Mouse (Mus musculus) bone marrow, adult 2 months (tissue): ENCODE measurements at regions not wholly inside any gene's neighbourhood (a gene's known extent, or its start where the extent isn't known, plus 50 kb on each side); places are given as distances from the start of the nearest gene placed in this dataset.

Experiments
- H3K27ac ChIP-seq: fragments of 200-500 bp; 2 replicates; pipeline ENCODE4 v1.5.1; 2012; ENCODE audit warnings: low read depth, mild to moderate bottlenecking, control low read depth, inconsistent platforms, low read length; ENCODE audit not compliant: control insufficient read depth, poor library complexity, insufficient read depth
- H3K4me1 ChIP-seq: fragments of 200-500 bp; 2 replicates; pipeline ENCODE4 v1.6.1; 2011; ENCODE audit warnings: low read length; ENCODE audit not compliant: control insufficient read depth, insufficient read depth
- H3K4me3 ChIP-seq: fragments of 200-500 bp; replicated peaks from 2 replicates; pipeline ENCODE3; 2011; ENCODE audit warnings: mild to moderate bottlenecking, low read depth, low read length, control low read depth; ENCODE audit not compliant: control insufficient read depth
- CTCF ChIP-seq: fragments of 200-500 bp; IDR thresholded peaks from 2 replicates; pipeline ENCODE4 v1.5.1; 2011; ENCODE audit warnings: low read length, control low read depth; ENCODE audit not compliant: control insufficient read depth, insufficient read depth
- POLR2A ChIP-seq: fragments of 200-500 bp; IDR thresholded peaks from 2 replicates; pipeline ENCODE4 v1.6.1; 2011; ENCODE audit warnings: low read depth, mild to moderate bottlenecking, control low read depth, low read length, borderline replicate concordance; ENCODE audit not compliant: control insufficient read depth
- WGBS: fragments of 180-500 bp; shearing (Covaris S2); methylation state at CpG from one replicate; pipeline ENCODE4 v1.1.7; 2018; 5-methylcytosine and 5-hydroxymethylcytosine counted together

DNA sequence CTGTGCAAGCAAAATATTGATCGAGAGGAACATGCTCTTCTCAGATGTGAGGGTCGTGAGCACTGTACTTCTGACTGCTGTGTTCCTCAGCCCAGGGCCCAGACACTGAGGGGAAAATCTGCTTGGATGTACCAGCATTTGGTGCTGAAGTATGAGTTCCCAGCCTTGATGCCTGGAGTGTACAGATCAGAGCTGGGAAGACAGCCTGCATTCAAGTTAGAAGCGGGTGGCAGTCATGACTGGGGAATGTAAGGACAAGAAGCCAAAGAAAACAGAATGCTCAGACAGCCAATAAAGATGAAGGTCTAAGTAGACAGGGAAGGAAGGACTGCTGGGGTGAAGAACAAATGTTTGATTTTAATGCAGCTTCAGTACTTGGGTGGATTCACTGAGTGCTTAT is 148.9 kb downstream of the Lurap1l start:
- TF ChIP-seq CTCF (no peak), POLR2A (no peak)
- no peaks in the 10 kb centered on the region for H3K4me1 ChIP-seq
- no peak overlapping the region for H3K4me3 ChIP-seq
- no peak overlapping the region for H3K27ac ChIP-seq
- WGBS = 83% methylated on average over 3 of the region's 3 CpGs

DNA sequence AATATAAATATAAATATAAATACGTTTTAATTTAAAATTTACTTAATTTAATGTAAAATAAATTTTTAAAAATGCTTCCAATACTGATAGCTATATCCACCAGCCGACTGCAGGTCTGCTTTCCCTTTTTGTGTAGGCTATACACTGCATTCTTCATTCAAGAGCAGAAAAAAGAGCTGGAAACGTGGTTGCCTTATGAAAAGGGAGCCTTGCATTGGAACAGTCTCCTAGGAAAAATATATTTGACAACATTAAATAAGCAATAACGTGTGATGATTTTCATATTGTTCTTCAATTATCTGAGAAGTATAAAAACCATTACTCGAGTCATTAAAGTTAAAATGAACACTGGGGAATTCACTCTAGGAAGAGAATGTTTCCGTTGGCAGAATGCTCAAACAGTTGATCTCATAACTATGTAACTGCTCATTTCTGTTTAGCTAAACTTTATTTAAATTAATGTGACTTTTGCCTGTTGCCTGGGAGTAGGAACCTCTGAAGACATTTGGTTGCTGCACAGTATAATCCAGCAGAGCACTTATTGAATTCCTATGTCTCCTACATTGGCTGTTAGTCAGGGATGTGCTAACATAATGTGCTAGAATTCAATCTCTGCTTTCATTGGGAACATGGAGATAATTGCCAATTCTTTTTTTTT is 172.0 kb downstream of the Lurap1l start:
- Histone ChIP-seq H3K27ac (no peak overlapping the region), H3K4me1 (no peaks in the 10 kb centered on the region), H3K4me3 (no peak overlapping the region)
- TF ChIP-seq CTCF (no peak), POLR2A (no peak)
- 64% methylated on average over 6 of the region's 6 CpGs for WGBS

DNA sequence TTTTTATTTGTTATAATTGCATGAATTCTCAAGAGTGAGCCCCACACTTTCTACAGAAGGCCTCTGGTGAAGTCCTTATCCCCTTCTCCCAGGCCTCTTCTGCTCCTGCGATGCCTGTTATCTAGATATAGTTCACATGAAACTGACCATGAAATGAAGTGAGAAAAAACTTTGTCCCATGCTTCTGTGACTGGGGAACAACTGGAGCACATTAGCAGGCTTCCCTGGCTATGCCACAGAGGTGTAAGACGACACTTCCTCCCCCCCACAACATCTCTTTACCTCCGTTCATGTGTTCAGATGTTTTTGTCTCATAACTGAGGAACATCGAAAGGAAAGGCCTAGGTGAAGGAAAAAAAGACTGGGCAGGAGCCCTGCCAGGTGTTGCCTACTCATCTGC is 174.7 kb downstream of the Lurap1l start:
- Histone ChIP-seq H3K27ac (no peak overlapping the region), H3K4me3 (no peak overlapping the region), H3K4me1 (no peaks in the 10 kb centered on the region)
- TF ChIP-seq POLR2A = no peak
- no peak for TF ChIP-seq CTCF
- WGBS = 71% methylated on average over 4 of the region's 4 CpGs

DNA sequence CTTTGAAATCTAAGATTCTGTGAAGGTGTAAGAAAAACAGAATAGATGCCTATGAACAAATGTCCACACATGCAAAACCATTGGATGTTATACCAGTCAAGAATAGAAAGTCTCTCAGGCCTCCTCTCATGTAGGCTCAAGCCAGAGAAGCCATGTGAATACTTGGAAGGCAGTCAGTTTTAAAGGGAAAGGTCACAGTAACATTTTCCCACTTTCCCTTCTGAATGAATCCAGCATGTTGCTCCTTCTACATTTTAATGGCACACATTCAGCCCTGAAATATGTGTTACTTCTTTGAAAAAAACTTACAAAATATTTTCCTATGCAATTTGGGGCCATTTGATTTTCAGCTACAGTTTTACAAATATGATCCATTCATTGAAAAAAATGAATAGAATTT is 186.1 kb downstream of the Lurap1l start:
- Histone ChIP-seq H3K4me3 (no peak overlapping the region), H3K27ac (no peak overlapping the region), H3K4me1 (no peaks in the 10 kb centered on the region)
- TF ChIP-seq CTCF = no peak
- TF ChIP-seq POLR2A = no peak

DNA sequence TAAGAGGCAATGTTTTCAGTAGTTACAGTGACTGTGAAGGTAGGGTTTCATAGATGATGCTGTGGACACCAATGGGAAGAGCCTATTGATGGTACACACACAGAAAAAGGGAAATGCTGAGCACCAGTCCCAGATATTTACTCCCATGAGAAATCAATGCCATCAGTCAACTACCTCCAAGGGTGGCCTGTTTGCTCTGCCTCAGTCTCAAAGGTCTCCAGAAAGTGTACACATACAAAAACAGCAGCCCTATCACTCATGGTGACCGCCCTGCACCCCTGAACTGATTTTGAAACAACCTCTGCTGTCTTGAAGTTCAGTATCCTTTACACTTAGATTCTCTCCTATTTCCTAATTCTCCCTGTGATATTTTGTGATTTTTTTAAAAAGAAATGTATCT is 187.2 kb downstream of the Lurap1l start:
- 55% methylated on average over 1 of the region's 1 CpGs for WGBS
- Histone ChIP-seq H3K27ac (no peak overlapping the region), H3K4me1 (no peaks in the 10 kb centered on the region), H3K4me3 (no peak overlapping the region)
- TF ChIP-seq CTCF (no peak), POLR2A (no peak)

DNA sequence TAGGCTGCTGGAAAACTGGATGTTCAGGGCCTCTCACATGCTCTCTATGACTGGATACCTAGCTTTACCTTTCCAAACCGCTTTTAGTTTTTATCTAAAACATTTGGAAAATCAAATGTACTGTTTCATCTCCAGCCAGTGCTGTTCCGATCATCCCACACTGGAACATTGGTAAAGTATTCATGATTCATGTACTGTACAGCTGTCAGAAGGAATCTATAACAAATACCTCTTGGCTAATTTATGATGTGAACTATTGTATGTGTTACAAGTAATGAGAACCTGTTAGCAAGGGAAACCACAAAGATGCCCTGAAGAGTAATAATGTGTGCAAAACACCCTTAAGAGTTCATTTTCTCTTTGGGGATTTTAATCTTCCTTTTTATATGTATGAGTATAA is 190.6 kb downstream of the Lurap1l start:
- no peaks in the 10 kb centered on the region for H3K4me1 ChIP-seq
- TF ChIP-seq CTCF = no peak
- no peak for TF ChIP-seq POLR2A
- H3K27ac ChIP-seq = no peak overlapping the region
- 79% methylated on average over 2 of the region's 2 CpGs for WGBS
- no peak overlapping the region for H3K4me3 ChIP-seq

DNA sequence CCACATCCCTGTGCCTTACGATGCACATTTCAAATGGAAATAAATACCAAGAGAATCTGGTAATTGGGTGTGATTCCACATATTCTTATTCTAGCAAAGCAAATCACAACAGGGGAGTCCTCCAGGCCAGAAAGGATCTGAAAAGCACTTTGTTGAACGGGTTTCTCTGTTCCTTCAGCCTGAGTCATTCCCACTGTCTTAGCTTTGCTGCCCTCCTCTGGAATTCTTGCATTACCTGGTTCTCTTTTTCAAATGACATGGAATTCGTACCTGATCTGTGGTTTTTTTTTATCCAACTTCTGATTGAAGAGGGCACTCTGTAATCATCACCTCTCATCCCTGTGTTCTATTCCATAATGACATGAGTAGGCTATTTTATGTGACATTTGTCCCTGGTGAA is 200.9 kb downstream of the Lurap1l start:
- Histone ChIP-seq H3K4me3 (no peak overlapping the region), H3K27ac (no peak overlapping the region), H3K4me1 (no peaks in the 10 kb centered on the region)
- WGBS = 52% methylated on average over 3 of the region's 3 CpGs
- no peak for TF ChIP-seq POLR2A

DNA sequence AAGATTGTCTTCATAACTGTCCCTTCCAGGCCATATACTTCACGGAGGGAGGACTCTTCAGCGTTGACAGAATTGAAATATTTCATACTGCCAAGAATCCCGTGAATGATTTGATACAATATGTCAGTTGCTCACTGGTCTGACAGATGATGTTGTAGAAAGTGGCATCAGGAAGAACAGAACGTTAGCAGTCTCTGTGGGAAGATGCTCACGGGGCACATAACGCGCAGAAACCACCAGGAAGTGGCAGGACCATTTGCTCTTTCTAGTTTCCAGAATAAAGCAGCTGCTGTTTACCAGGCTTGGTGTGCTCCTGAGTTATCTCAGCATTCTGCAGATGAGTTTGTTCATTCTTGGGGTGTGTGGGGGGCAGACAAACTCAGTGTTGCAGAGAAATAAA is 206.0 kb downstream of the Lurap1l start:
- no peak for TF ChIP-seq POLR2A
- Histone ChIP-seq H3K4me1 (no peaks in the 10 kb centered on the region), H3K27ac (no peak overlapping the region), H3K4me3 (no peak overlapping the region)
- 77% methylated on average over 7 of the region's 7 CpGs for WGBS

DNA sequence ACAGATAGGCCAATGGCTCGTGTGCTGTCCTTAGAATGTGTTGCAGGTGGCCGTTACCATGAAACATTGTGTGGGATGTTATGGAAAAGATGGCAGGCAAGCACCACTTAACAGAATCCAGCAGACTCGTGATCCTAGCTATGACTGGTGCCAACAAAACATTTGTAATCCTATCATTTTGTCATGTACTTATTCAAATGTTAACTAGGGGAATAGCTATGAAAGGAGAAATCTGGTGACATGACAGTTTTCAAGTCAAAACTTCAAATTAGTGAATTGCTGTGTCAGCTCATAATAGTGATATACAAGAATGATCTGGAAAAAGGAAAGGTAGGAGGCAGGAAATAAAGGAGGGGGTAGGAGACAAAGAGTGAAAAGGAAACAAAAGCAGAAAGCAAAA is 213.7 kb downstream of the Lurap1l start:
- 61% methylated on average over 3 of the region's 3 CpGs for WGBS
- Histone ChIP-seq H3K27ac (no peak overlapping the region), H3K4me1 (no peaks in the 10 kb centered on the region), H3K4me3 (no peak overlapping the region)
- TF ChIP-seq POLR2A (no peak), CTCF (no peak)
